Mouse (Mus musculus) activated CD4-positive, CD25-positive, alpha-beta regulatory T cell, adult 4 months (primary cell): ENCODE data around the gene Naa50. TPM values are rescaled to one million over a fixed set of nuclear protein-coding genes. Genes with fewer than 3 reads are reported as not detected.

Source experiments
- ATAC-seq: one replicate; pipeline ENCODE4 v1.8.0; 2017
- polyA plus RNA-seq, 2 experiments: library from polyadenylated mRNA; unstranded; fragments of 100-300 nt; shearing (Covaris generic); gene quantifications; one replicate each; pipeline ENCODE4 v1.2.1; 2017

The Naa50 gene
- polyA plus RNA-seq, 2 experiments from 2014 or later: 29.1 to 32.3 TPM

DNA sequence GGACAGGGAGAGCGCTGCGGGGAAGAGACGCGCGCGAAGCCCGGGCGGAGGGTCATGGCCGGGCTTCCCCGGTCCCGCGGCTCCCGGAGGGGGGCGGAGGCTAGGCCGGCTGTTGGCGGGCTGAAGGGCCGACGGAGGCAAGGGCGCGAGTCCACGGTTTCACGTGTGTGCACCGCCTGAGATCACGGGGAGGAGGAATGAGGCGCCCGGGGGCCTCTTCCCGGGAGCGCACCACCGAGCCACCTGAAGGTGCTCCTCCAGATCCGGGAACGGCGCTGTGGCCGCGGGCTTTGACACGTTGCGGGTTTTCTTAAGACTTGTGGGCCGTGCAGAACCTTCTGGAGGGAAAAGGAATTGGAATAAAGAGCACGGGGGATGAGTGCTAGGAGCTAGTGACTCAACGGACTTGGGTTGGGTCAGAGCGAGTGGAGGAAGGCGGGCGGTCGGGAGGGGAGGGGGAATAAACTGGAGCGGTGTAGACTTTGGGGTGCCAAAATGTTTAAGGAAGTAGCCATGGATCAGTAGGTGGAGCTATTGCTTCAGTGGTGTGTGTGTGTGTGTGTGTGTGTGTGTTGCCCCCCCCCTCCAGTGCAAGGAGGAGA, 657 bp downstream of the Naa50 start:
- peak; percentile 18 for ATAC-seq

DNA sequence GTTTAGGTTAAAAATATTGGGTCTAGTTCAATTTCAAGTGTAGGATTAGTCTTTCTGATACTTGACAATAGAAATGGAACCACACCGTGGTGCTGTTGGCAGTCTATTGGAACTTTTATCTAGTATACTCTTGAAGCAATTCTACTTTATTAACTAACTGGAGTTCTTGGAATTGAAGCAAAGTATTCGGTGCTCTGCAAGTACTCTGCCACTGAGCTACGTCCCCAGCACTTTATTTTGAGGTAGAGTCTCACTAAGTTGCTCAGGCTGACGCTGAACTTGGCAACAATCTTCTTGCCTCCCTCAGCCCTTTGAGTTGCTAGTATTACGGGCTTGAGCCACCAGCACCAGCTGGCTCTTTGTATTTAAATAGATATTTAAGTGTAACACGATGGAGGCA, 1.9 kb downstream of the Naa50 start:
- ATAC-seq: no peak

DNA sequence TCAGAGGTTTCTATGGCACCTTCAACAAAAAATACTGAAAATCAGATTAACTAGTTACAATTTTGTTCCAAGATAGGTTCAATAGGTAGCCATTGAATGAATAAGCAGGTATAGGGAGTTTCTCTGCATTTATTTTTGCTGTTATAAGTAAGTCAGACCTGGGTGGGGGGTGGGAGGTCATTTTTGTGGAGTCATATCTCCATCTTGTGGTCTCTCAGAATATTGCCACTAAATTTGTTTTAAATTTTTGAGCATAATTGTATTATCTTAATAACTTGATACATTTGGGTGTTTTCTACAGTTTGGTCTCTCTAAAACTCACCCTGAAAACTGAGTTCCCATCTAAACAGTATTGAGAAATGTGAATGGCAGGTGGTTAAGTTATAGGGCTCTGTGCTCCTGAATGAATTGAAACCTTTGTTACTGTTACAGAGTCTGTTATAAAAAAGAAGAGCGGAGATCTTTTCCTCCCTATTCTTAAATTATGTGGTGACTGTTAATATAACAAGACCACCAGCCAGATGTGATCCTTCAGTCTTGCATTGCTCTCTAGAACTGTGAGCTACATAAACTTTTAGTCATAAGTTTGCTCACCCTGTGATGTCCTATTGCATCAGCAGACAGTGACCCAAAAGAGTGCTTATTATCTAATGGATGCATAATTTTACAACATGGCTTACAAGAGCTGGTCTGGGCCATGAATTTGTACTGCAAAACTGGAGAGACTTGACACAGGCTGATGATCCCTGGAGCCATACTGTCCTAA, 9.6 kb downstream of the Naa50 start:
- ATAC-seq: peak; percentile 61

DNA sequence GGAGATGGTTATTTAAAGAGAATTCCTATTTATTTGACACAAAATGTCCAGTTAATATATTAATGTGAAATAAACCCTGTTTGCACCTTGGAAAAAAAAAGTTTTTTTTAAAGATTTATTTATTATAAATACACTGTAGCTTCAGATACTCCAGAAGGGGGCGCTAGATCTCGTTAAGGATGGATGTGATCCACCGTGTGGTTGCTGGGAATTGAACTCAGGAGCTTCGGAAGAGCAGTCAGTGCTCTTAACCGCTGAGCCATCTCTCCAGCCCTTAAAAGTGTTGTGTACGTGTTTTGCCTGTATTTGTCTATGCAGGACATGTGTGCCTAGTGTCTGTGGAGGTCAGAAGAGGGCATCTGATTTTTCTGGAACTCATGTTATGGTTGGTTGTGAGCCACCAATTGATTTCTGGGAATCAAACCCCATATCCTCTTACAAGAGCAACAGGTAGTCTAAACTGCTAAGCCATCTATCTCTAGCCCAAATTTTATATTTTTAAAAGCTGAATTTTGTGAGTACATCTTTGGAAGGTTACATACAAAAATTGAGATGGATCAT, 14.9 kb downstream of the Naa50 start:
- no peak for ATAC-seq

DNA sequence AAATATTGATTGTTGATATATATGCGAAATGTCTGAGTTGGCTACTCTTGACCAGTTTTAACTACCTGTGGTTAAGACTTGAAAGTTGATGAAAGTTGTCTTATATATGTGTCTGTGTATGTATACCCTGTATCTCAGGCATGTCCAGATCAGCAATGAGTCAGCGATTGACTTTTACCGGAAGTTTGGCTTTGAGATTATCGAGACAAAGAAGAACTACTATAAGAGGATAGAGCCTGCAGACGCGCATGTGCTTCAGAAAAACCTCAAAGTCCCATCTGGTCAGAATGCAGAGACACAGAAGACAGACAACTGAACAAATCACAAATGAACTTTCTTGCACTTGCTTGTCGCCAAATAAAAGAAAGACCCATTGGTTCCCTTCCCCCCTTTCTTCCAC, 19.7 kb downstream of the Naa50 start:
- ATAC-seq: no peak

DNA sequence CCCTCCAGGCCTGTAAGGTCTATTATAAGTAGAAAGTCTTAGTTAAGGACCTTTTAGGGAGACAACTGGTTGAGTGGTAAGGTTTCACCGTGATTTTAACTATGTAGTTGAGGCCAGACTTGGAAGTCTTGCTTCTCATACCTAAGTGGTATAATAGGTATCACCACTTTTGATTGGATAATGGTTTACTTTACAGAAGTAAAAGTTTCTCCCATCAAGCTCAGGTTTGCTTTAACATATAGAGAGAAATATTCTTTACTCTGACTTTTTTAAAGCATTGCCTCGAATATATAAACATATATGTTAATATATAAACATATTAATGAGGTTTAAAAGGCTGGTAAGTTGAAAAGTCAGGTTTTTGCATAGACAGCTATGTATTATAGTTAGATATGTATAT, 24.2 kb downstream of the Naa50 start:
- ATAC-seq: no peak

DNA sequence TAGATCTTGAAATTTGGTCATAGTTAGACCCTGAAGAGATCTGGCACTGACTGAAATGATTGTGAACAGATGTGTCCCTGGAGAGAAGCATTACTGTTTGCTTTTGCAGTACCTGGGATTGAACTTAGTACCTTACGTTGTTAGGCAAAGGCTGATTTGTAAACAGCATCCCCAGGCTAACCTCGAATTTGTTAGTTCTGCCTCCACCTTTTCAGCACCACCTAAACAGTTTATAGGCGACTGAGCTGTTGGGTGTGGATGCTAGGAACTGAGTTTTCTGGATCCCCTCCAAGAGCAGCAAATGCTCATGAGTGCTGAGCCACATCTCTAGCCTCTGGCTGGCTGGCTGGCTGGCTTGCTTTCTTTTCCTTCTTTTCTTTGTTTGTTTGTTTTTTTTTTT, 25.6 kb downstream of the Naa50 start:
- ATAC-seq: no peak

DNA sequence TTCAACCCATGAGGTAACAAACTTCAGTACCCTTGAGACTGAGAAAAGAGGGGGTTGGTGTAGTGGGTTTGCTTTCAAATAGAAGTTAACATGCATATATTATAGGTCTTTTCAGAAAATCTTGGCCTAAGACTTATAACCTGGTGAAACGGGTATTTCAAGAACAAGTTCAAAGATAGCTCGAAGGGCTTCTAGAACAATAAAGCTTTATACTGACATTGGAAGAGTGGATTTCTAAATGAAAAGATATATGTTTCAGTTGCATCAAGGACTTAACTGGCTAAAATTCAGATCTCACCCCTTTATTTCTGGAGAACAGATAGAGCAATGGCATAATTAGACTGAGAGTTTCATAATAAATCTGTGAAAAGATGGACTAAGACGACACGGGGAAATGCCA, 29.4 kb downstream of the Naa50 start:
- ATAC-seq: no peak

DNA sequence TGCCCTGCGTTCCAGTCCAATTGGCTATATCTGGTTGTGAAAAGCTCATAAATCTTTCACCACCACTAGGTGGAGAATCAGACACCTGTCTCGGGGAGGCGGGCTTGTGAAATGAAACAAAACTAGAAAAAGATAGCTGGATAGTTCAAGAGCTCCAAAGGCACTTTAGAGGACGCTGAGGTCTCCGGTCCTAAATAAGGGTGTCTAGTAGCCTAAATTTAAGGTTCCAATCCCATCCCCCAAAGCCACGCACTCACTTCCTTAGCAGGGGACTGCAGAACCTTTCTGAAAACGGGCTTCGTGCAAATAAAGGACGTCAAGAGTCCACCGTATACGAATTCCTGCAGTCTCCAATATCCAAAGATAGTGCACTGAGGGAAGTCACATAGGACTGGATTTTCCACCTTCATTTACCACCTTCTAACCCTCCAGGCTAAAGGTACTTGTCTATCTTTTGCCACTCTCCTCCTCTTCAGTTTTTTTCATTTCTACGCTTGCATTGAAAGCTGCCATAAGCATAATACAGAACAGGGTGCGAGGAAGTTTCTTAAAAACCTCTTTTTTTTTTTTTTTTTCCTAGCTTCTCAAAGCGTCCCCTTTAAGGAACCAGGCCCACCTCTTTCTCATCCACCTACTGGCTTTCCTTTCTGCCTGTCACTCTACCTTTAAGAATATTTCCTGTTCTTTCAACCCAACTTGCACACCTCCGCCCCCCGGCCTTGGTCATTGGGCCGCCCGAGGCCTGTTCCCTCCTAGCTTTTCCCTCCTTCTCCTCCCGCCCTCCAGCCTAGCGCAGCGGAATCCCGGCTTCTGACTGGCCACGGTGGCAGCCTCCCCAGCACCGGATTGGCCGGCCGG, 32.9 kb downstream of the Naa50 start:
- ATAC-seq: peak; percentile 95

DNA sequence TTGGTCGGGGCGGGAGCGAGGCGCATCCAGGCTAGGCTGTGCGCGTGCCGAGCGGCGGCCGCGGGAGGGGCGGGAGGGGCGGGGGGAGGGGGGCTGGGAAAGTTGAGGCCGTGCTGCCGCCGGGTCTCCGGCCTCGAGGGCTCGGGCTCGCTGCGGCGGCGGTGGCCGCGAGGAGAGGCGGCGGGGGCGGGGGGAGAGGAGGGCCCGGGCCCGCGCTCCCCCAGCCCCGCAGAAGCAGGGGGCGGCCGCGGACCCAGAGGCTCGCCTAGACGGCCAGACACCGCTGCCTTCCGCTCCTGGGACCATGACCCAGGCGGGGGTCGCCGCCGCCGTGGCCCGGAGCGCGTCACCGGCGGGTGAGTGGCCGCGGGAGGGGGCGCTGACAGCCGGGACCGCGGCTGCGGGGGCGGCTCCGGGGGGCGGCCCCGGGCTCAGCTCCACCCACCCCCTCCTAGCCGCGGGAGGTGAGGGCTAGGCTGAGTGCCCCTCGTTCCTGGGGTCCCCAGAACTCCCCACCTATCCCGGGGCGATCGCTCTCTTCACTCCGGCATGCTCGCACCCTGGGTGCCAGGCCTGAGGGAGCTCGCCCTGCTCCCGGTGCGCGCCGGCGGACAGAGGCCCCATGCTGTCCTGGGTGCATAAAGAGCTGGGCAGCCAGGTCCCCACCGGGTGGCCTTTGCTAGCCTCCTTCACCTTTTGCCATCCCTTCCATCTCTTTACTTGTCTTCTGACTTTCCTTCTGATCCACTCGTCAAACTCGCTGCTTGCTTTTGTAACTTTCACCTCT, 33.7 kb downstream of the Naa50 start, which contains the start of gene Usf3:
Usf3 (plus strand) TSS at position 92 of the 787 bp plus-strand sequence.
- ATAC-seq: peak; percentile 6

DNA sequence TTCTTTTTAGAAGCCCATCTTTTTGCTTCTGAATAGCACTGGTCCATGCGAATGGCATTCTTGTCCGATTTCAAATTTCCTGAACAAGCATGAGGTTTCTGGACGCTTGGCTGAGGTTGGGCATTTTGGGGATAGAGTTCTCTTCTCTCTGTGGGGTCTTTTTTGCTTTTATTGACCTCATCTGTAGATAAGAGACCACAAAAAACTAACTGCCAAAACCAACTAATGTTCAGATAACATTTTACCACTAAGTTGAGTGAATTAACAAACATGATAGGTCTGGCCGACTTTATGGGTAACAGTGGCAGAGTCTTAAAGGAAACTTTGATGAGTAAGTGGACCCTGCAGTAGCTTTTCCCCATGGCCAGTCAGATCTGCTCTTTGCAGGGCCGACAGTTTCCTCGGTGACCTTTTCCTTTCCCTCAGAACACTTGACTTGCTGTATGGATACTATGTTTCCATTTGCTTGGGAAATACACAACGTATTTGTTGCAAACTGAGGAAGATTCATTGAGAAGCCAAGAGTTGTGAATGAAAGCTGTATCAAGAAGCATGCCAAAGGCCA, 34.4 kb downstream of the Naa50 start:
- no peak for ATAC-seq

DNA sequence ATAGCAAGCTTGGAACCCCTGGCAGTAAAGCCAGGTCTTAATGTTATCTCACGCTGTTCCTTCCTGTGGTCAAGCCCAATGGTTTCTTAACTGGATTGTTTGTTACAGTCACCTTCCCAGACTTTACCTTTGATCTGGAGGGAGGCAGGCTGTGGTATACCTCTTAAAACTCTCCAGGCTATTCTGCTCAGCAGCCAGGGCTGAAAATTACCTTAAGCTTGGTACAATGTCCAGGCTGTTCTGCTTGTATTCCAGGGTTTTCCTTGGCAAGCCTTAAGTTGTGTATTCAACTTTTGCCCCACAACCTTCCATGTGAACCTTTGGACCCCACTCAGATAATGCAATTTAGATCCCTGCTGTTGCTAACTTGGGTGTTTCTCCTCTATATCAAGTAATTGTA, 35.4 kb downstream of the Naa50 start:
- no peak for ATAC-seq

DNA sequence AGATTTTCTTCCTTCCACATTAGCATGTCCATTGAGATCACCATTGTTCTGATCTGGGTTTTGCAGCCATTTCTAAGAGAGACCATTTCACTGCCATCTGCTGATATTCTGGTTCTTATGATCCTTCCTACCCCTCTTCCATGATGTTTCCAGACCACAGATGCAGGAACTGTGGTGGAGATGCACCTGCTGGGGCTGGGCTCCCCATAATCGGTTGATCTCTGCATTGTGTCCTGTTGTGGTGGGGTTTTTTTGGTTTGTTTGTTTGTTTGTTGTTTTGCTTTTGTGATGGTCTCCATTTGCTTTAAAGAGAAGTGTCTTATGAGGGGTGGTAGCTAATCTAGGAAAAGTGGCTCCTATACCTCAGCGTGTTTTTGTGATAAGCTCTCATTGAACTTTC, 36.9 kb downstream of the Naa50 start:
- no peak for ATAC-seq

DNA sequence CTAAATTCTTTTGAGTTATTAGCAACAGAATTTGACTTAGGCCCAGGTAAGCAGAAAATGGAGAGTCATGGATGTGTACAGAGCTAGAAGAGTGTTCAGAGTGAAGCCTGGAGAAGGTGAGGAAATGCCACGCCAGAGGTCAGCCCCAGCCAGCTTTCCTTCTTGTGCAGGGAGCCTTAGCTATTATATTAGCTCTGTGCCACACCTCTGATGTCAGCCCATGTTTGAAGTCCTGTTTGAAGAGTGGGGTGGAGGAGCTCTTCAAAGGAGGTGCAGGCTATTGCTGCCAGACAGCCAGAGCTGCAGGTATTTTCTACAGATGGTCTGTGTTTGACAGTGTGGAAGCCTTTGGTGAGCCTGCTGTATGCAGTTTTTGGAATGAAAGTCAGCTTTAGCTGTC, 38.9 kb downstream of the Naa50 start:
- ATAC-seq: no peak

DNA sequence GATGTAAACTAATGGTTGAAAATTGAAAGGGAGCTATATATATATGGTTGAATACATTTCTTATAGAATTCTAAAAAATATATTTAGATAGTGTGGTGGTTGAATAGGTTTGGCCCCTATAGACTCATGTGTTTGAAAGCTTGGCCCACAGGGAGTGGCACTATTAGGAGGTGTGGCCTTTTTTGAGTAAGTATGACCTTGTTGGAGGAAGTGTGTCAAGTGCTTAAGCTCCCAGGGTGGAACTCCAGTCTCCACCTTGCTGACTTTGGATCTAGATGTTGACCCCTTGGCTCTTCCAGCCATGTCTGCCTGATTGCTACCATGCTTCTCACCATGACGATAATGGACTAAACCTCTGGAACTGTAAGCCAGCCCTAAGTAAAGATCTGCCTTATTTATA, 43.0 kb downstream of the Naa50 start:
- ATAC-seq: no peak

DNA sequence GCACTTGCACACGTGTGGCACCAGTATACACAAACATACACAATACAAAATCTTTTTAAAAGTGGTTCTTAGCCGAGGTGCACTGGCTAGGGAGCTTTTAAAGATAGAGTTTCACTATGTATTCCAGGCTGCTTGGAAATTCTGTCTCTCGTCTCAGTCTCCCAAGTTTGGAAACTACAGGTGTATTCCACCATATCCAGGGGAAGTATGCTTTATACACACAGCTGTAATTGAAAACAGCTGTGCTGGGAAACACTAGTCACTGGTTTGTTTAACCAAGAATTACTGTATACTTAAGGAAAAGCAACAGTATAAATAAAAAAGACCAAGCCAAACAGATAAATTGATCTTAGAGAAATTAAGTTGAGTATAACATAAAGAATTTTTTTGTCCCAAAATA, 45.1 kb downstream of the Naa50 start:
- ATAC-seq: no peak

DNA sequence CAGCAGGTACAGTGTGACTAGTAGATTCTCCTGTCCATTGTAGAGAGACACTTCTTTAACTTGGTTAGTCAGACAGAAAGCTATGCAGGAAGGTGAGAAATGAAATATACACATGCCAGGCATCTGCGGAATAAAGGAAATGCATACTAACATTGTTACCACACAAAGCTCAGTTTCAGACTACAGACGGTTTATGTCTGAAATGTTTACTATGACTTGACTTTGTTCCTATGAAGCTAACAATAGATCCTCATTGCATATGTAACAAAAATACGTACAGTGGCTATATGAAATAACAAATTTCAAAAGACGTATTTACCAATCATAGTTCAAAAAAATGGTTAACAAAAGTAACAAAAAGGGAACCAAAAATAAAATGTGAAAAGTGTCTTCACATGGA, 47.5 kb downstream of the Naa50 start:
- ATAC-seq: no peak

DNA sequence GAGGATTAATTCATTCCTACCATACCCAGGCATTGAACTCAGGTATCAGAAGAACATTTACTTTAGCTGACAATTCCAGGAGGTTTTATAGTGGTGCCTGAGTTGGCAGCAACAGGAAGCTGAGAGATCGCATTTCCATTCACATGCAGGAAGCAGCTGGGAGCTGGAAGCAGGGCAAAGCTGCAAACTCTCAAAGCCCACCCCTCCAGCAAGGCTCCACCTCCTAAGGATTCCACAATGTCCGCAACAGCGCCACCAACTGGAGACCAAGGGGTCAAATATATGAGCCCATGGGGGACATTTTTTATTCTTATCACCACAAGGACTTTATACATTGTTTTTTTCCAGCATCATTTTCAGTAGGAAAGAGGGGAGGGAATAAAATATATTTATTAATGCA, 49.1 kb downstream of the Naa50 start:
- no peak for ATAC-seq

DNA sequence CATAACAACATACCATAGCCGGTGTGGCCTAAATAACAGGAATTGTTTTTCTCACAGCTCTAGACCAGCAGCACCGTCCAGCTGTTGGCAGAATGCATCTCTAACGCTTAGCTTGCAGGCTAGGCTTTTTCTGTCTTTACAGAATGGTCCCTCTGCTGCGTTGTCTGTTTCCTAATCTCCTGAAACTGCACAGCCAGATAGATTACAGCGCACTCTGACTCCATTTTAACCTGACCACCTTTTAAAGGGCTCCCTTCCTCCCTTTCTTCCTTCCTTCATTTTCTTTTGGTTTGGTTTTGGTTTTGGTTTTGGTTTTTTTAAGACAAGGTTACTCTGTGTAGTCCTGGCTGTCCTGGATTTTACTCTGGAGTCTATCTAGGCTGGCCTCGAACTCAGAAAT, 50.4 kb downstream of the Naa50 start:
- ATAC-seq: peak; percentile 68

DNA sequence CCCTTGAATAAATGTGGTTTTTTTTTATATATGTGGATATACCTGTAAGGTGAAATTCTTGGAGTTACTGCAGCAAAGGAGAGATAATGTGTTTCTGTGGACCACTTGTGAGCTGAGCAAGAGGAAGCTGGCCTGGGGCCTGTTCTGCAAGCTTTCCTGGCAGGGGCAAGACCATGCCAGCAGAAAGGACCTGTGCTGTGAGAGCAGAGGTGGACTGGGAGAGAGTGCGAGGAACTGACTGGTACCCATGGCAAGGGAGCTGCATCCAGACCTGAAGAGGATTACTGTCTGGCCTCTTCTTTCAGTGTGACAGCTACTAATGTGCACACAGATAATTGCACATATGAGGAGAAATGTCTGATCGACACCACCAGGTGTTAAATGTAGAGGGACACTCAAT, 51.3 kb downstream of the Naa50 start:
- ATAC-seq: no peak

DNA sequence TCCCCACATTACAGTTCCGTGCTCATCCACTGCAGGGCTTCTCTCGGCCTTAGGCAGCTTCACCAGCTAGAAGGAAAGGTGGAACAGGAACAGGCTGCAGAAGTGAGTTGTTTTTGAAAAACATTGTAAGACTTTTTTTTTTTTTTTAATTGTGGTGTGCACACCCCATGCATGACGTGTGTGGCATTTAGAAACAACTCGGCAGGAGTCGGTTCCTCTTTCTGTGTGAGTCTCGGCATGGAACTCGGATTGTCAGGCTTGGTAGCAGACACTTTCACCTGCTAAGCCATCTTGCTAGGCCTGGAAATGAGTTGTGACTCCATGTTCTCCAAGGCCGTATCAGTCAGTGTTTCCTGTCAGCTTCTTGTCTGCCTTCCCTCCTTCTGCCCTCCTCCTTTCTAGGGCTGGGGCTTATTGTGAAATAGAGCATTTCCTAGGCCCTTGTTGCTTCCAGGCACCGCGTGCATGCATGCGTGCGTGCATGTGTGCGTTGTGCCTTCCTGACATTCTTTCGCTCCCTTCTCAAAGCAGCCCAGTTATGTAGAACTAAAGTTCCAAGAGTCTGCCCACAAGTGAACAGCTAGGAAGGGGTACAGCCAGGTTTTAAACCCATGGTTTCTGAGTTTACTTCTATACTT, 59.6 kb downstream of the Naa50 start:
- no peak for ATAC-seq

DNA sequence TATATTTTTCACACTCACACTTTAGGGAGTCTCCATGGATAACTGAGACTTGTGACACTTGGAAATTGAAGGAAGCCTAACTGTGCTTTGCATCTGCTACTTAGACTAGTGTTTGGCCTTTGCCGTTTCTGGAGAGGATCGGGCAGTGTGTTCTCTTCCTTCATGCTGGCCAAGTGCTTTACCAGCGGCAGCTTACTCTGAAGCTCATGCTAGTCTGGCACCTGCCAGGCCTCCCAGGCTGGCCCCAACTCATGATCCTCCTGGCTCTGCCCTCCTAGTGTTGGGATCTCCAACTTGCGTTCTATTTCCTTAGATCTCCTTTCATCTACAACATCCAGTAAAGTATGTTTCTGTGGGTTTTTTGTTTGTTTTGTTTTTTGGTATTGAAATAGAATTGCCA, 60.5 kb downstream of the Naa50 start:
- ATAC-seq: no peak
